Mouse (Mus musculus) forebrain, embryonic 14.5 days (tissue): ENCODE results near the gene Fam43a. TPM values are rescaled to one million over a fixed set of nuclear protein-coding genes. Genes with fewer than 3 reads are reported as not detected.
A peak's percentile ranks its signal among the peaks of the same experiment; 100 is the strongest.

Experiments
- ATAC-seq: fragments of 200-750 bp; cut with Nextera tagmentation; 2 replicates; pipeline ENCODE4 v1.8.0; 2017; ENCODE audit warnings: mild to moderate bottlenecking, moderate library complexity
- DNase-seq: peaks from one replicate; pipeline ENCODE4 v3.0.0-alpha.2; 2015; ENCODE audit warnings: low spot score
- H3K27ac ChIP-seq: fragments of 300-500 bp; sonication (generic); 2 replicates; pipeline ENCODE4 v1.5.1; 2014; ENCODE audit warnings: low read depth, mild to moderate bottlenecking, control low read depth, low read length, moderate library complexity
- H3K27me3 ChIP-seq: fragments of 300-500 bp; sonication (generic); replicated peaks from 2 replicates; pipeline ENCODE4 v1.6.1; 2014; ENCODE audit warnings: low read length, control low read depth, mixed read lengths; ENCODE audit not compliant: control insufficient read depth, insufficient read depth
- H3K36me3 ChIP-seq: fragments of 300-500 bp; sonication (generic); 2 replicates; pipeline ENCODE4 v1.6.1; 2014; ENCODE audit warnings: low read length, control low read depth; ENCODE audit not compliant: control insufficient read depth, insufficient read depth
- H3K4me1 ChIP-seq: fragments of 300-500 bp; sonication (generic); 2 replicates; pipeline ENCODE4 v1.6.1; 2014; ENCODE audit warnings: antibody characterized with exemption, low read length, control low read depth; ENCODE audit not compliant: control insufficient read depth, insufficient read depth
- H3K4me2 ChIP-seq: fragments of 300-500 bp; sonication (generic); 2 replicates; pipeline ENCODE4 v1.6.1; 2014; ENCODE audit warnings: mild to moderate bottlenecking, control low read depth, low read length
- H3K4me3 ChIP-seq: fragments of 300-500 bp; sonication (generic); 2 replicates; pipeline ENCODE4 v1.5.1; 2014; ENCODE audit warnings: low read depth, low read length, control low read depth
- H3K9ac ChIP-seq: fragments of 300-500 bp; sonication (generic); 2 replicates; pipeline ENCODE4 v1.6.1; 2014; ENCODE audit warnings: mild to moderate bottlenecking, low read length, control low read depth, moderate library complexity
- H3K9me3 ChIP-seq: fragments of 300-500 bp; sonication (generic); replicated peaks from 2 replicates; pipeline ENCODE4 v1.6.1; 2016; ENCODE audit warnings: low read length, control low read depth, mixed read lengths; ENCODE audit not compliant: control insufficient read depth
- WGBS: fragments of 180-500 bp; shearing (Covaris S2); extraction: QIAGEN DNeasy Blood & Tissue Kit; methylation state at CpG from one replicate; pipeline ENCODE4 v1.1.7; 2014; 5-methylcytosine and 5-hydroxymethylcytosine counted together
- polyA plus RNA-seq: library from polyadenylated mRNA; unstranded; fragments of >200 nt; fragmentation: Nextera tagmentation; extraction: Ambion mirVana; gene quantifications from 2 replicates; pipeline ENCODE4 v1.2.1, GENCODE M21; 2014

Gene Fam43a
- polyA plus RNA-seq, 1 experiment from 2014 or later: 6.1 TPM

GRCm38 (mm10) chr16:30601946-30602345 is 2.4 kb downstream of the Fam43a start:
- H3K36me3 ChIP-seq: no peaks in the 10 kb centered on the region
- ATAC-seq: no peak
- H3K4me2 ChIP-seq: peak overlapping the region; percentile 93
- H3K9me3 ChIP-seq: no peaks in the 10 kb centered on the region
- peak overlapping the region; percentile 53; the same call in 1 of the 2 replicates for H3K4me3 ChIP-seq
- WGBS: 31% methylated on average over 7 of the region's 7 CpGs
- H3K27me3 ChIP-seq: peaks cover 23% of the 10 kb centered on the region
- peaks cover 12% of the 10 kb centered on the region for H3K4me1 ChIP-seq
- H3K27ac ChIP-seq: no peak overlapping the region
- no peak for DNase-seq
- no peak overlapping the region for H3K9ac ChIP-seq

- ATAC-seq: no peak
- Histone ChIP-seq H3K4me1 (peaks cover 12% of the 10 kb centered on the region), H3K27me3 (peaks cover 23% of the 10 kb centered on the region), H3K9ac (peak overlapping the region; percentile 29; the same call in 1 of the 2 replicates), H3K4me3 (no peak overlapping the region), H3K9me3 (no peaks in the 10 kb centered on the region), H3K4me2 (peak overlapping the region; percentile 1; the same call in 1 of the 2 replicates), H3K27ac (no peak overlapping the region), H3K36me3 (no peaks in the 10 kb centered on the region)
- WGBS: 31% methylated on average over 18 of the region's 18 CpGs
- no peak for DNase-seq
These were observed 3.4 kb downstream of the Fam43a start for GRCm38 (mm10) chr16:30602684-30603530.

- Histone ChIP-seq H3K27ac (no peak overlapping the region), H3K4me2 (no peak overlapping the region), H3K4me1 (peaks cover 12% of the 10 kb centered on the region), H3K36me3 (no peaks in the 10 kb centered on the region), H3K9ac (no peak overlapping the region), H3K9me3 (no peaks in the 10 kb centered on the region), H3K27me3 (peaks cover 23% of the 10 kb centered on the region), H3K4me3 (no peak overlapping the region)
- ATAC-seq (no peak), DNase-seq (no peak)
- 68% methylated on average over 9 of the region's 9 CpGs for WGBS
These were observed 4.0 kb downstream of the Fam43a start for GRCm38 (mm10) chr16:30603531-30603842.

GRCm38 (mm10) chr16:30604061-30604806 is 4.7 kb downstream of the Fam43a start:
- no peak overlapping the region for H3K4me2 ChIP-seq
- no peaks in the 10 kb centered on the region for H3K9me3 ChIP-seq
- DNase-seq (no peak), ATAC-seq (no peak)
- 82% methylated on average over 16 of the region's 16 CpGs for WGBS
- H3K9ac ChIP-seq: no peak overlapping the region
- no peaks in the 10 kb centered on the region for H3K36me3 ChIP-seq
- peaks cover 23% of the 10 kb centered on the region for H3K27me3 ChIP-seq
- peaks cover 12% of the 10 kb centered on the region for H3K4me1 ChIP-seq
- no peak overlapping the region for H3K4me3 ChIP-seq
- H3K27ac ChIP-seq: no peak overlapping the region

- no peak overlapping the region for H3K27ac ChIP-seq
- no peaks in the 10 kb centered on the region for H3K9me3 ChIP-seq
- no peak overlapping the region for H3K4me3 ChIP-seq
- peaks cover 11% of the 10 kb centered on the region for H3K4me1 ChIP-seq
- DNase-seq (no peak), ATAC-seq (no peak)
- H3K4me2 ChIP-seq: no peak overlapping the region
- no peak overlapping the region for H3K9ac ChIP-seq
- H3K36me3 ChIP-seq: no peaks in the 10 kb centered on the region
- WGBS: 84% methylated on average over 7 of the region's 7 CpGs
- H3K27me3 ChIP-seq: peaks cover 19% of the 10 kb centered on the region
These were observed 5.2 kb downstream of the Fam43a start for GRCm38 (mm10) chr16:30604807-30605137.

- Histone ChIP-seq H3K4me1 (peaks cover 7% of the 10 kb centered on the region), H3K4me3 (no peak overlapping the region), H3K27me3 (peaks cover 15% of the 10 kb centered on the region), H3K9ac (no peak overlapping the region), H3K36me3 (no peaks in the 10 kb centered on the region), H3K9me3 (no peaks in the 10 kb centered on the region), H3K27ac (no peak overlapping the region), H3K4me2 (no peak overlapping the region)
- ATAC-seq: no peak
- WGBS: 82% methylated on average over 6 of the region's 6 CpGs
- no peak for DNase-seq
These were observed 6.0 kb downstream of the Fam43a start for GRCm38 (mm10) chr16:30605528-30605927.

GRCm38 (mm10) chr16:30607868-30608267 is 8.3 kb downstream of the Fam43a start:
- no peaks in the 10 kb centered on the region for H3K4me1 ChIP-seq
- no peak overlapping the region for H3K4me2 ChIP-seq
- no peak overlapping the region for H3K4me3 ChIP-seq
- H3K27me3 ChIP-seq: no peaks in the 10 kb centered on the region
- H3K27ac ChIP-seq: no peak overlapping the region
- 90% methylated on average over 3 of the region's 3 CpGs for WGBS
- no peak for ATAC-seq
- H3K9ac ChIP-seq: no peak overlapping the region
- H3K36me3 ChIP-seq: no peaks in the 10 kb centered on the region
- H3K9me3 ChIP-seq: no peaks in the 10 kb centered on the region
- no peak for DNase-seq

GRCm38 (mm10) chr16:30611331-30611730 is 11.8 kb downstream of the Fam43a start:
- Histone ChIP-seq H3K9me3 (no peaks in the 10 kb centered on the region), H3K4me3 (no peak overlapping the region), H3K27ac (no peak overlapping the region), H3K27me3 (no peaks in the 10 kb centered on the region), H3K9ac (no peak overlapping the region), H3K36me3 (no peaks in the 10 kb centered on the region), H3K4me2 (no peak overlapping the region), H3K4me1 (no peaks in the 10 kb centered on the region; the same call in 1 of the 2 replicates)
- ATAC-seq (no peak), DNase-seq (no peak)
- 80% methylated on average over 5 of the region's 5 CpGs for WGBS

- Histone ChIP-seq H3K4me3 (no peak overlapping the region), H3K4me2 (no peak overlapping the region), H3K9me3 (no peaks in the 10 kb centered on the region), H3K9ac (no peak overlapping the region), H3K4me1 (no peaks in the 10 kb centered on the region; the same call in 1 of the 2 replicates), H3K27me3 (no peaks in the 10 kb centered on the region), H3K27ac (no peak overlapping the region), H3K36me3 (no peaks in the 10 kb centered on the region)
- 89% methylated on average over 7 of the region's 7 CpGs for WGBS
- no peak for DNase-seq
- ATAC-seq: no peak
These were observed 13.6 kb downstream of the Fam43a start for GRCm38 (mm10) chr16:30613122-30613521.
